Mouse (Mus musculus) forebrain, embryonic 13.5 days (tissue): ENCODE measurements around the gene U2af1. TPM values are rescaled to one million over a fixed set of nuclear protein-coding genes. Genes with fewer than 3 reads are reported as not detected.
A peak's percentile ranks its signal among the peaks of the same experiment; 100 is the strongest.
"Not testable (repeated sequence)": the region's sequence is repeated elsewhere in the genome, so short reads cannot be mapped to it uniquely, and the experiment has no call there.

Source experiments
- ATAC-seq: fragments of 200-750 bp; cut with Nextera tagmentation; 2 replicates; pipeline ENCODE4 v1.8.0; 2017
- H3K27ac ChIP-seq: fragments of 300-500 bp; sonication (generic); 2 replicates; pipeline ENCODE4 v1.5.1; 2015; ENCODE audit warnings: inconsistent platforms, mild to moderate bottlenecking, moderate library complexity
- H3K27me3 ChIP-seq: fragments of 300-500 bp; sonication (generic); 2 replicates; pipeline ENCODE4 v1.6.1; 2015; ENCODE audit warnings: mild to moderate bottlenecking, inconsistent platforms
- H3K36me3 ChIP-seq: fragments of 300-500 bp; sonication (generic); 2 replicates; pipeline ENCODE4 v1.6.1; 2015; ENCODE audit warnings: mild to moderate bottlenecking, inconsistent platforms; ENCODE audit not compliant: poor library complexity, severe bottlenecking
- H3K4me1 ChIP-seq: fragments of 300-500 bp; sonication (generic); 2 replicates; pipeline ENCODE4 v1.6.1; 2015; ENCODE audit warnings: inconsistent platforms
- H3K4me2 ChIP-seq: fragments of 300-500 bp; sonication (generic); 2 replicates; pipeline ENCODE4 v1.6.1; 2015; ENCODE audit warnings: inconsistent platforms, mild to moderate bottlenecking, moderate library complexity
- H3K4me3 ChIP-seq: fragments of 300-500 bp; sonication (generic); 2 replicates; pipeline ENCODE4 v1.5.1; 2015; ENCODE audit warnings: mild to moderate bottlenecking, inconsistent platforms
- H3K9ac ChIP-seq: fragments of 300-500 bp; sonication (generic); 2 replicates; pipeline ENCODE4 v1.6.1; 2015; ENCODE audit warnings: mild to moderate bottlenecking, inconsistent platforms
- H3K9me3 ChIP-seq: fragments of 300-500 bp; sonication (generic); replicated peaks from 2 replicates; pipeline ENCODE4 v1.6.1; 2016; ENCODE audit warnings: inconsistent platforms
- WGBS: fragments of 180-500 bp; shearing (Covaris S2); methylation state at CpG from one replicate; pipeline ENCODE4 v1.1.7; 2015; 5-methylcytosine and 5-hydroxymethylcytosine counted together
- polyA plus RNA-seq: library from polyadenylated mRNA; unstranded; fragments of >200 nt; fragmentation: Nextera tagmentation; extraction: Ambion mirVana; gene quantifications from 2 replicates; pipeline ENCODE4 v1.2.1, GENCODE M21; 2015

Gene U2af1
- polyA plus RNA-seq, 1 experiment from 2014 or later, result 349 TPM

DNA sequence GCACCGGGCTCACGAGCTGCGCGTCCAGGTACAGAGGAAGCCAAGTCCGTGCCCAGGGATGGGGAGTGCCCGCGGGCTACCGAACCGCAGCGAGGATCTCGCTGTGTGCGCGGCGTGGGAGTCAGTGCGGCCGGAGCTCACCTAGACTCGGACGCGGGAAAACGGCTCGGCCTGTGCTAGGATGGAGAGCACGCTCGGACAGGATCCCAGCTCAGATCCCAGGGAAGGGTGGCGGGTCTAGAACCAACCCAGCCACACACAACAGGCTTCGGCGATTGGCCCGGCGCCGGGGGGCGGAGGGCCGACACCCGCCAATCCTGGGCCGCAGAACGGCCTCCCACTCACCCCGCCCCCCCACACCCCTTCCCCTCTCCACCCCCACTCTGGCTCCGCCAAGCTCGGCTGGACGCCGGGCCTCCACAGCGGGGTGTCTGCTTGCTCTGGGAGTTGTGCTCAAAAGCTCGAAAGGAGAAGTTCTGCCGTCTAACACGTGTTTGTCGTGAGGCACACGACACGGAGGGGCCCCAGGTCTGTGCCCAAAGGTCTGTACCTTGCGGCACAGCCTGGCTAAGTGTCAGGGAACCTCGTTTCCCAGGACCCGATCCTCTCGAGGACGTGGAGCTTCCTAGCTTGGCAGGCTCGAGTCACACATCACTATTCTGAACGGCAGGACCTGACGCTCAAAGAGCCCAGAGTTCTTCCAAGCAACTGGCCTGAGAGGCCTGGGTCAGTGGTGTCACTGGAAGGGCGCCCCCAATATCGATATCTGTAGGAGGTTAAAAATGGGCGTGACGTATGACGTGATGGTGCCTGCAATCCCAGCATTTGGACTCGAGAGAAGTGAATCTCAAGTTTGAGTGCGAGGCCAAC is 21.5 kb downstream of the U2af1 start, which contains the start of gene Cbs:
Gene Cbs (minus strand): TSS at position 297 of the 870 bp plus-strand sequence.
- WGBS, result 3% methylated on average over 59 of the region's 61 CpGs
- Histone ChIP-seq H3K9me3 (no peaks in the 10 kb centered on the region), H3K4me3 (peak within 1 kb of the TSS; percentile 53), H3K36me3 (no peaks in the 10 kb centered on the region), H3K27ac (peak within 1 kb of the TSS; percentile 81), H3K27me3 (peaks cover 24% of the 10 kb centered on the region), H3K4me1 (peaks cover 30% of the 10 kb centered on the region), H3K9ac (peak within 1 kb of the TSS; percentile 68), H3K4me2 (peak within 1 kb of the TSS; percentile 96)
- ATAC-seq, result peak; percentile 83

DNA sequence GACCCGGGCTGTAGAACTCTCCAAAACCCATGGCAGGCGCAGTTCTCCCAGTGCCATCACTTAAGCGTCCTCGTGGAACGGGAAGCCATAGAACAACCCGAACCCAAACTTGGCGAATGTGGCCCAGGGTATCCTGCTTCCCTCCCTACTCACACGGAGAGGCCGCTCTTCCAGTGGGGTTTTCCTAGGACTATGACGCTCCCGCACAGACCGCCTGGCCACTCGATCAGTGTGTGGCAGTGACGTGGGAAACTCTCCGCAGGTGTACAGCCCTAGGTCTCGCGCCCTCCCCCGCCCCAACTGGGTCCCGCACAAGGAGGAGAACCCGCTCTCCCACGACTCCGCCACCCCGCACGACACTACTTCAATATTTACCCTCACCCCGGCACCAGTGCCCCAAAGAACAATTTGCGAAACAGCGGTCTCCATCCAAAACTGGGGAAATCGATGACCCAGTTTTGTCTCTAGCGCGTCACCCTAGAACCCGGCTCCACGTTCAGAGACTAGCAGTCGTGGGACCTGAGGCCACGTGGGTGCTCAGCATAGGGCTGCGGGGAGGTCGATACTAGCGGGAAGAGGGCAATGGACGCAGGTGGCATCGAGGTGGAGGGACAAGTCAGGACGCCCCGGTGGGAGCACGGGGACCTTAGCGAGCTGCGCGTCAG is 22.3 kb downstream of the U2af1 start:
- H3K27ac ChIP-seq, result no peak overlapping the region
- peak overlapping the region; percentile 68 for H3K9ac ChIP-seq
- ATAC-seq, result peak; percentile 40; the same call in 1 of the 2 replicates
- H3K27me3 ChIP-seq, result peaks cover 24% of the 10 kb centered on the region
- no peaks in the 10 kb centered on the region for H3K36me3 ChIP-seq
- peak overlapping the region; percentile 53 for H3K4me3 ChIP-seq
- no peaks in the 10 kb centered on the region for H3K9me3 ChIP-seq
- peaks cover 30% of the 10 kb centered on the region for H3K4me1 ChIP-seq
- peak overlapping the region; percentile 96 for H3K4me2 ChIP-seq
- WGBS, result 4% methylated on average over 45 of the region's 45 CpGs

DNA sequence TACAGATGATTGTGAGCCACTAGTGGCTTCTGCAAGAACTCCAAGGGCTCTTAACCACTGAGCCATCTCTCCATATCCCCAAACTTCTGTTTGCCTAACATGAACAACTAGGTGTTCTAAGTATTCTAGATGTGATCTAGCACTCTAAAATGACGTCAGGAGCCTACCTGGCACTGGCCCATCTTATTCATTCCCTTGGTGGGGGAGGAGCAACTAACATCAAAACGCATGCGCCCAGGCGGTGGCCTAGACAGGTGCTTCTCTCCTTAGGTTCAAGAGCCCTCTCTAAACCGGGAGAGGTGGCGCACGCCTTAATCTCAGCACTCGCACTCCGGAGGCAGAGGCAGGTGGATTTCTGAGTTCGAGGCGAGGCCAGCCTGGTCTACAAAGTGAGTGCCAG is 22.9 kb downstream of the U2af1 start:
- Histone ChIP-seq H3K9ac (no peak overlapping the region), H3K4me1 (peaks cover 30% of the 10 kb centered on the region), H3K4me2 (peak overlapping the region; percentile 96), H3K27me3 (peaks cover 24% of the 10 kb centered on the region), H3K36me3 (no peaks in the 10 kb centered on the region), H3K27ac (no peak overlapping the region), H3K4me3 (0 out of 2 replicates have a peak overlapping the region, but pooled peaks have one; percentile 53), H3K9me3 (no peaks in the 10 kb centered on the region)
- WGBS, result 71% methylated on average over 11 of the region's 11 CpGs
- ATAC-seq, result no peak

DNA sequence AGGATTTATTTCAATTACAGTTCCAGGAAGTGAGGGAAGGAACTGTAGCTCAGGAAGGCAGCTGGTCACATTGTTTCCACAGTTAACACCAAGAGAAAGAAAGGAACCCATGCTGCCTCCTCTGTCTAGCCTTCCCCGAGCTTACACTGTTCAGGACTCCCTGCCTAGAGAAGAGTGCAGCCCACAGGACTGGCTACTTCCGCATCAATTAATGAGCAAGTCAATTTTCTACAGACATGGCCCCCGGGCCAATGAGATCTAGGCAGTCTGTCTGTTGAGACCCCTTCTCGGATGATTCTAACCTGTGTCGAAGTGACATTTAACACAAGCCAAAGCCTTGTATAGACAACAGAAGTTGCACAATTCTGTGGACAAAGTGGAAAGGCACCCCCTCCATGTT is 23.8 kb downstream of the U2af1 start:
- Histone ChIP-seq H3K9me3 (no peaks in the 10 kb centered on the region), H3K27ac (no peak overlapping the region), H3K9ac (no peak overlapping the region), H3K4me1 (peaks cover 29% of the 10 kb centered on the region), H3K4me2 (no peak overlapping the region), H3K4me3 (no peak overlapping the region), H3K27me3 (peaks cover 24% of the 10 kb centered on the region), H3K36me3 (no peaks in the 10 kb centered on the region)
- ATAC-seq, result no peak
- 70% methylated on average over 5 of the region's 5 CpGs for WGBS

DNA sequence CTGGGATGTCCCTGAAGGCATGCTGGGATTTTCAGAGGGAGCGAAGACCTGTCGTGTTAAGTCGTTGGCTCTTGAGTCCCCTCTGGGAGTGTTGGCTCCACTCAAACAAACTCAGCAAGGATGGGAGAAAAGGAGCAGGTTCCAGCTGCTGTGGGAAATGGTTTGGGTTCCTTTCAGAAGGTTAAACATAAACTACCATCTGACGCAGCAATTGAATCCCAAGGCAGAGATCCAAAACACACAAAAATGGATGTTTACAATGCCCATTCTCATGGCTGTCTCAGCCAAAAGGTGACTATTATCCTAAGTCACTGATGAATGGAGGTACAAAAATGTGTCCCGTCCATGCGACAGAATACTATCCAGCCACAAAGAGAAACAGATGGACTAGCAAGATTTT is 25.7 kb downstream of the U2af1 start:
- Histone ChIP-seq H3K36me3 (no peaks in the 10 kb centered on the region), H3K4me3 (no peak overlapping the region), H3K9me3 (no peaks in the 10 kb centered on the region), H3K4me2 (no peak overlapping the region), H3K4me1 (peaks cover 23% of the 10 kb centered on the region), H3K27ac (no peak overlapping the region), H3K9ac (no peak overlapping the region), H3K27me3 (peaks cover 24% of the 10 kb centered on the region)
- no peak for ATAC-seq
- WGBS, result 78% methylated on average over 6 of the region's 6 CpGs

DNA sequence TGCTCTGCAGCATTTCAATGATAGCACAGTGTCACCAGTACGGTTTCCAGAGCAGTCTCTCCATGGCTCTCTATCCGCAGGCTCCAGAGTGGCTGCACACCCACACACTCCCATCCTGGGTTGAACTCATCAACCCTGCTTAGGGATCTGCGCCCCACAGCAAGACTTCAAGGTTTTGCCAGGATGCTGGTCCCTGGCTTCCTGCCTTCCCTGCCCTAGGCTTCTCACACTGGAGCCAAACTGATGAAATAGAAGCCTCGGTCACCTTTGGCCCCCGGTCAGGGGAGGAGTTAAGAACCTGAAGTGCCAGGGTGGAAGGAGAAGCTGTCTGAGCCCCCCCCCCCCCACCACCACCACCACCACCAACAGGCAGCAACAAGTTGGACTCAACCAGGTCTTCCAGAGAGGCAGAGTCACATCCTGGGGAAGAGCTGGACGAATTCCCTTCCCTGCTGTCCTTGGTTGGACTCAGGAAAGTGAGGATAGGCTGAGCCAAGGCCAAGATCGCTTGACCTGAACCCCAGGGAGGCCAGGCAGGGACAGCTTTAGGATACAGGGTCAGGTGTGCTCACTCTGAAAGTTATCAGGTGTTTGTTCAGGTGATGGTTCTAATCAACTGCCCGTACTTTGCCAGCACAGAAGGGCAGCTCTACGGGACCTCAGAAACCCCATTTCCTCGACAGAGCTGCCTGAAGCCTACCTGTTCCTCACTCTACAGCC is 27.5 kb downstream of the U2af1 start:
- no peak overlapping the region for H3K27ac ChIP-seq
- H3K4me2 ChIP-seq, result no peak overlapping the region
- H3K9me3 ChIP-seq, result no peaks in the 10 kb centered on the region
- H3K27me3 ChIP-seq, result peaks cover 15% of the 10 kb centered on the region
- H3K4me1 ChIP-seq, result peaks cover 5% of the 10 kb centered on the region
- no peak for ATAC-seq
- WGBS, result 89% methylated on average over 10 of the region's 10 CpGs
- no peak overlapping the region for H3K9ac ChIP-seq
- no peak overlapping the region for H3K4me3 ChIP-seq
- no peaks in the 10 kb centered on the region for H3K36me3 ChIP-seq

DNA sequence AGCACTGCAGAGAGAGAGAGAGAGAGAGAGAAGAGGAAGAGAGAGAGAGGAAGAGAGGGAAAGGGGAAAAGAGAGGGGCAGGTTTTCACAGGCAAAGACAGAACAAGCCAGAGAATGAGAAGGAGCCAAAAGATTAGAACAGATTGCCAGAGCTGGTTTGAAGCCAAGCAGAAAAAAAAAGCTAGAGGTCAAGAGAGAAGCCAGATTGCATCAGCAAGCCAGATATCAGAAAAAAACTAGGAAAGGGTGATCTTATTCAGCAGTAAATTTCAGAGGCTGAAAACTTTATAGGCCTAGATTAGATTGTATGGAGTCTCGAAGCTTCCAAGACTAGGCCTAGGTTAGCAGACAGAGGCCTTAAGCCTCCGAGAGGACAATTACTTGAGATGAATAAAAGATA is 30.7 kb downstream of the U2af1 start:
- H3K9me3 ChIP-seq, result no peaks in the 10 kb centered on the region
- H3K36me3 ChIP-seq, result no peaks in the 10 kb centered on the region
- no peaks in the 10 kb centered on the region for H3K4me1 ChIP-seq
- H3K4me3 ChIP-seq, result no peak overlapping the region
- no peak overlapping the region for H3K4me2 ChIP-seq
- no peak overlapping the region for H3K9ac ChIP-seq
- no peaks in the 10 kb centered on the region for H3K27me3 ChIP-seq
- WGBS, result 87% methylated on average over 2 of the region's 2 CpGs
- H3K27ac ChIP-seq, result no peak overlapping the region
- no peak for ATAC-seq

DNA sequence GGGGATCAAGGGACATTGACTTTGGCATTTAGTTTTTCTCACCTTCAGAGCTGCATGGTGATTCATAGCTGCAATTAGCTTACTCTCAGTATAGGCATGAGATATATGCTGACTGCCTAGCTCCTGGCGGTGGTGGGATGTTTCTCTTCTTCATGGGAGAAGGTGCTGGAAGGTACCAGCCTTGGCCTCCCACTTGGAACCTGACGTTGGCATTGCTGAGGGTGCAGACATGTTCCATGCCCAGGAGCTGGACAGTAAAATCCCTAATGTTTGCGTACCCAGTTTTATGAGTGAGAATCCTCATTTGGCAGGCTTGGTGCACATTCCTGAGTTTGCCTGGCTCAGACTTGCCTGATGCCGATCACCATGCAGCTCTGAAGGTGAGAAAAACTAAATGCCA is 35.6 kb downstream of the U2af1 start:
- Histone ChIP-seq H3K4me1 (no peaks in the 10 kb centered on the region), H3K4me3 (no peak overlapping the region), H3K36me3 (no peaks in the 10 kb centered on the region), H3K27ac (no peak overlapping the region), H3K27me3 (no peaks in the 10 kb centered on the region), H3K9ac (no peak overlapping the region), H3K4me2 (no peak overlapping the region), H3K9me3 (no peaks in the 10 kb centered on the region)
- WGBS, result 92% methylated on average over 4 of the region's 4 CpGs
- no peak for ATAC-seq

DNA sequence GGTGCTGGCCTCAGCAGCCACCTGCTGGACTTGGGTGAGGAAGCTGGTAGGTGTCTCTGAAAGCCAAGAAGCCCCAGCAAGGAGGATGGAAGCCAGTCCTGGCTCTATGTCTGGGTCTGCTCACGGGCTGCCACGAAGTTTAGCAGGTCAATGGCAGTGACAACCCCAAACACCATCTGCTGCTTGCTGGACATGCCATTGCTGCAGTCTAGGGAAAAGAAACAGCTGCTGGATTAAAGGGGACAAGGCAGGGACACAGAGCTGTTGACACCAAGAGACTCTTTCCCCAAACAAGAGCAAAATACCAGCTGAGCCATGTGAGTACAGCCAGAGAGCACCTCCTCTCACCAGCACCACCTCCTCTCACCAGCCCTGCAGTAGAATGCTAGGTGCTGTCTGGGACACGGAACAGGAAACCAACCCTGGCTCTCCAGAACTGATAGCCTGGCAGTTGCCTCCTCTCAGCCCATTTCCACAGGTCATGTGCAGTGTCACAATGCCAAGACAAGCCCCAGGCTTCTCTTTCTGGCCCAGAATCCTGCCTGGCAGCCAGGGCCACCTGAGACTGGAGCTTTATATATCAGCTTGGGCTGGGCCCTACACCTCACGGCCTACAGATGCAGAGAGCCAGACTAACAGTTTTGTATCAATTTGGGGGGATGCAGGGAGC is 45.5 kb downstream of the U2af1 start:
- 91% methylated on average over 4 of the region's 4 CpGs for WGBS
- H3K27me3 ChIP-seq, result no peaks in the 10 kb centered on the region
- no peak for ATAC-seq

DNA sequence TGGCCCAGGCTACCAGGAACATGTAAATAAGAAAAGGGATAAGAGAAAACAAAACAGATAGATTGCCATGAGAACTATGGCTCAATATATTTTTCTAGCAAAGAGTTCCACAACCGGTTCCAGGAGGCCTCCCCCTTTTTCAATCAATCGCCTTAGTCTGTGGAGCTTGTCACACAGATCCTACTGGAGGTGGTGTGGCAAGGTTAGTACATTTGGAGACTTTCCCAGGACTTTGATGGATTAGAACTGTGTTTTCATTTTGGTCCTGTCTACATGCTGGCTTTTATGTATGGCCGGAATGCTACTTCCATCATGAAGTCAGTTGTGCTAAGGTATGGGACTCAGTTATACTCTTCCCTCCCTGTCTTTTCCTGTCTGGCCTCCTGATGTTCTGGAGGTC is 48.8 kb downstream of the U2af1 start:
- no peaks in the 10 kb centered on the region for H3K27me3 ChIP-seq
- no peaks in the 10 kb centered on the region for H3K9me3 ChIP-seq
- no peak overlapping the region for H3K9ac ChIP-seq
- H3K27ac ChIP-seq, result no peak overlapping the region
- H3K36me3 ChIP-seq, result peaks cover 19% of the 10 kb centered on the region
- WGBS, result 94% methylated on average over 3 of the region's 3 CpGs
- no peaks in the 10 kb centered on the region for H3K4me1 ChIP-seq
- ATAC-seq, result no peak
- H3K4me2 ChIP-seq, result no peak overlapping the region
- H3K4me3 ChIP-seq, result no peak overlapping the region

More for the DNA sequence above, 45.5 kb downstream of the U2af1 start:
- Histone ChIP-seq H3K4me1 (no peaks in the 10 kb centered on the region), H3K9me3 (no peaks in the 10 kb centered on the region), H3K4me3 (no peak overlapping the region), H3K4me2 (no peak overlapping the region), H3K9ac (no peak overlapping the region), H3K27ac (no peak overlapping the region), H3K36me3 (no peaks in the 10 kb centered on the region)

DNA sequence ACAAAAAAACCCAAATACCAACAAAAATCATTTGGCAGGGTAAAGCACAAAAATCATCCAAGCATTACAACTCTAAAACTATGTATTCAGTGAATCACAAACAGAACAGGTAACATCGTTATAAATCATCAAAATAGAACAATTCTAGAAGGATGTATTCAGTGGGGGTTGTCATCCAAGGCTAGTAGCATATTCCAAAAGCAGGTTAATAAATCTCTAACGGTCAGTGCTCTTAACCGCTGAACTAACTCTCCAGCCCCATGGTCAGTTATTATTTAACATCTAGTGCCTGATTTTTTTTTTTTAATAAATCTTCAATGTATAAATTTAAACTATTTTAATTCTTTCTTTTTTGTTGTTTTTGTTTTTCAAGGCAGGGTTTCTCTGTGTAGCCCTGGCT is 49.5 kb downstream of the U2af1 start:
- not testable (repeated sequence) for H3K9ac ChIP-seq, H3K4me1 ChIP-seq, H3K4me3 ChIP-seq, H3K9me3 ChIP-seq, ATAC-seq, H3K27ac ChIP-seq, H3K4me2 ChIP-seq, H3K27me3 ChIP-seq
- peaks cover 27% of the 10 kb centered on the region for H3K36me3 ChIP-seq
- 97% methylated on average over 3 of the region's 3 CpGs for WGBS
